Mouse (Mus musculus): Measurements from ENCODE around the gene Pcdh19. TPM values are rescaled to one million over a fixed set of nuclear protein-coding genes. Genes with fewer than 3 reads are reported as not detected.

Gene Pcdh19
- total RNA-seq, 2 experiments from 2014 or later: 63.4 to 65.0 TPM

DNA sequence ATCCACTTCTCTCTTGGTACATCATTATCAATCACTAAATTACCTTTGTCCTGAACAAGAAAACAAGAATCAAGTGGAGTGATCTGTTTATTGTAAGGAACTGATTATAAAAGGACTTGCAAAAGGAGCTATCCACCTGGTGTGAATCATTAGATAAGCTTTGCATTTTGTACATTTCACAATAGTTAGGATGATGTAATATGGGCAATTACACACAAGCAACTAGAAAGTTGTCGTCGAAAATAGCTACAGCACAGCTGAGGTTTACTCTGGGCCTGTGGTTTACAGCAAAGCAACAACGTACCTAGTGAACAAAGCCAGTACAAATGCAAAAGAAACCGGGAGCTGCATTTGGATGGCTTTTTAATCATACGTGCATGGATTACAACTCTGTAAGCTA, 28.7 kb downstream of the Pcdh19 start:
- no peak for DNase-seq (ENCODE audit: low spot score in 2 of 2)

DNA sequence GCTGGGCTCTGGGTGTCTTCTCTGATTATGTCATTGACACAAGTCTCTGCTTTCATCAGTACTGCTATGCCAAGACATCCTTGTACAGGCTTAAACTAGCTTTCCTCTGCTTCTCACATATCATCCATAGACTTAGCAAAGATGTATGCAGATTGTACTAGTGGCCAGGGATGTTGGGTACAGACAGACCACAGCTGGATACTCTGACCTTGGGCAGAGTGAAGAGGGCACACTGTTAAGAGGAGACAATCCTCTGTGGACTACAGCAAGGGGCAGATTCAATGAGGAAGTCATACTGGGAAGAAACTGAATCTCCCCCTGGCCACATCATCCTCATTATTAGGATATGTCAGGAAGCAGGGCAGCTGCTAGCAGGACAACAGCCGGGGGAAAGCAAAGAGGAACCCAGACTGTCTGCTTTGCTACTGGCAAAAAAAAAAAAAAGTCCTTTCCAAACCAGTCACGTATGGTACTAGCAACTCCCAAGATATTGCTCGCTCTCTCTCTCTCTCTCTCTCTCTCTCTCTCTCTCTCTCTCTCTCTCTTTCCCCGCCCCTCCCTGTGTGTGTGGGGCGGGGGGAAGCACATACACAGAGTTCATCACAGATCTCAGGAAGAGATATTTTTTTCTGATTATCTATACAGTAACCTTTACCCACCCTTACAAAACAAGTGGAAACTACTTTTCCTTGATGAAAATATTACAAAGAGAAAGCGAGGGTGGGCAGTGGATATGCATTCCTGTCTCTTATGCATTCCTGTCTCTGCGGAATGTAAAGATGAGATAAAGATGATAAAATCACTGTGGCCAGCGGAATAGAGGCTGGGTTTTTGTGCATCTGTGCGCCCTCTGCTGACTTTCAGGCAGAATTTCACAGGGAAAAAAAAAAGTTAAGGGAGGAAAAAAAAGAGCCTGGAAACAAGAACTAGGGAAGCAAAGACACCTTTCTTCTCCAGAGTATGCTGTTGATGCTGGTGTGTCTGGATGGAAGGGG, 31.2 kb downstream of the Pcdh19 start:
- DNase-seq (ENCODE audit: low spot score in 2 of 2): peak in 1 of 2 experiments; percentile 22

GRCm38 (mm10) chrX:133655876-133656538, 32.8 kb downstream of the Pcdh19 start:
- no peak for DNase-seq (ENCODE audit: low spot score in 2 of 2)

DNA sequence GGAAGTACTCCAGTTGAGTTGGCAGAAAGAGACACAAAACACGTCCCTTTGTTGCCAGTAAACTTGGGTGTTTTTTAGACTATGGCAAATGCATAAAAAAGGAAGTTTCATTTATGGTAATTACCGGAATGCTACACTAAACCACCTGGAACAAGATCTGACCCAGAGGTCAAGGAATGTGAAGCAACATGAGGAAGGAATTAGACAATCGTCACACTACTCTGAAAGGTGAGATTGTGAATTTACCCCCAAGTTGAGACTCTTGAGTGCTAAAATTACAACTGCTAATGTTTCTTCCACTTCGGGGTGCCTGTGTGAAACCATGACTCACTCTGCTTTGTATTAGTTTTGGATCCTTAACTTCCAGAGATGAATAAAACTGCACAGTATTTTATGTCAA, 33.6 kb downstream of the Pcdh19 start:
- no peak for DNase-seq (ENCODE audit: low spot score in 2 of 2)

DNA sequence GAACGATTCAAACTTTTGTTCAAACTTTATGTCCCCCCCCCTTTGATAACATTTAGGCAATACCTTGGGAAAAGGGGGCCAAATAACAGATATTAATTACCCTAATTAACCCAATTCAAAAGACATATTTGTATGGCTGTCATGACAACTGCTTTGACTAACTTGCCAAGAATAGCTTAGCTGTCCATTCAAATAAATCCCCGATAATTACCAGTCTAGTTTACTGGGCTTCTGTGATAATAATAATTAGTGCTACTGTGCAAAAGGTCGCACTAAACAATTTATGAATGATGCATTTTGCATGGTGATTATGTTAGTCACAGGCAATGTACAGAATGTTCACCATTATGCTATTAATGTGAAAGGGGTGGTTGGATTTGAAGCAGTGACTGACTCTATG, 35.7 kb downstream of the Pcdh19 start:
- no peak for DNase-seq (ENCODE audit: low spot score in 2 of 2)

DNA sequence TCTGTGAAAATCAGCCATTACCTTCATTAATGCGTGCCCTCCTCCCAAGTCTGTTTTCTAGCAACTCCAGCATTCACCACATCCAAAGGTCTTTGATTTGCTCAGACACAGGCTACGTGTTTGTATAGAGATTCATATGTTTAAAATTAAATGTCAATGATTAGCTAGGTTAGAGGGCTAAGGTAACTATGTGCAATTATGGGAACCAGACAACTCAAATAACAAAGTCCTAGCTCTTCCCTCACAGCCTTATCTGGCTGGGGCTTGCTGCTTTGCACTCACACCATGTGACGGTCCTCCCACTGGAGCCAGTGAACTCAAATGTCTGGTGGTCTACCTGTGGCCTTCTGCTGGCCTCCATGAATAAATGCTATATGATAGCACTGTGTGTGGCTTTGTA, 38.4 kb downstream of the Pcdh19 start:
- no peak for DNase-seq (ENCODE audit: low spot score in 2 of 2)

DNA sequence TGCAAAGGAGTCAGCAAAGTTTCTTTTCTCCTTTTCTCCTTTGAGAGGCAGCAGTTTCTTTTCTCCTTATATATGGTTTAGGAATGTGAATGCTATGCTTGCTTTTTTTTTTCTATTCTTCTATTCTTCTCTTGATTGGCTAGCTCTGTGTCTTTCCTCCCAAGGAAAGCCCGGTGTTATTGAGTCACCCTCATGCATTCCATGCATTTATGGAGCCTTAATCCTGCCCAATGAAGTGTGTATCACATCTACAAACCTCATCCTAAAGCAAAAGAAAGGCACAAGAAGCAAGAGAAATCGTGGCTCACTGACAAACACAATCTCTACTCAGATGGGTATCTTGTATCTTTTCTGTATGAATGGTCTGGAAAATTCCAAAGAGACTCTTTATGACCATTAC, 41.0 kb downstream of the Pcdh19 start:
- no peak for DNase-seq (ENCODE audit: low spot score in 2 of 2)

GRCm38 (mm10) chrX:133639445-133639844, 49.3 kb downstream of the Pcdh19 start:
- no peak for DNase-seq (ENCODE audit: low spot score in 2 of 2)

- no peak for DNase-seq (ENCODE audit: low spot score in 2 of 2)
Observed at GRCm38 (mm10) chrX:133629538-133629937, 59.2 kb downstream of the Pcdh19 start.

GRCm38 (mm10) chrX:133618222-133618621, 70.6 kb downstream of the Pcdh19 start:
- no peak for DNase-seq (ENCODE audit: low spot score in 2 of 2)

GRCm38 (mm10) chrX:133605828-133606227, 83.0 kb downstream of the Pcdh19 start:
- no peak for DNase-seq (ENCODE audit: low spot score in 2 of 2)

DNA sequence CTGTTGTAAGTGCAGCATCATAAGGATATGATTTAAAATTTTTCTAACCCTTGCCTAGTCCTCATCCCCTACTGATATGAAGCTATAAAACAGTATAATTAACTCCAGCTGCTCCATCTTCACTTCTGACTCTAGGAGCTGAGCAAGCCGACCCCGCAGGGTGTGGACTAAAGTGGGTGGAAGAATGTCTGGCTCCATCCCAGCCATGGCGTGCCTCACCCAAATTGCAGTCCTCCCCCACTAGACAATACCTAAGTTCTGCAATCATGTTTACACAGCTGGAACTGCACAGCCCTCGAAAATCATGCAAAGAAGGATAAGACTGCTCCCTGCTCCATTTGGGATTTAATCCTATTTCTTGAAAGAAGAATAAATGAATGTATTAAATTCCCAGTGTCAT, 84.5 kb downstream of the Pcdh19 start:
- DNase-seq (ENCODE audit: low spot score in 2 of 2): no peak

DNA sequence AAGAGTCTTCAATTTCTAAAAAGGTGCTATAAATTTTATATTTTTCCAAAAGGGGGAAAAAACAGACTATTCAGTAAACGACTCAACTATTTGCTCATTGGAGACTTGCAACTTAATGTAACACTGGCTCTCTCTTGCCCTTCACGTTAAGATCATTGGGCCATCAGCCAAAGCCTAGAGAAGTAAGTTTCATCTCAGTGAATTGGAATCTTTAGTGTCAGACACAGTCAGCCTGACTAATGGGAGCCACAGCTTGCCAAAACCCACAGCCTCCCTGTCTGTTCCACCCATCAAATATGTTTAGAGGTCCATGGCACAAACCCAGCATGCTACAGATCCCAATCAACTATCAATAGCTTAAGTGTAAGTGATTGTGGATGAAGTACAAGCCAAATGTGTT, 86.7 kb downstream of the Pcdh19 start:
- DNase-seq (ENCODE audit: low spot score in 2 of 2): no peak

- DNase-seq (ENCODE audit: low spot score in 2 of 2): no peak
Observed at GRCm38 (mm10) chrX:133601658-133602057, 87.1 kb downstream of the Pcdh19 start.

DNA sequence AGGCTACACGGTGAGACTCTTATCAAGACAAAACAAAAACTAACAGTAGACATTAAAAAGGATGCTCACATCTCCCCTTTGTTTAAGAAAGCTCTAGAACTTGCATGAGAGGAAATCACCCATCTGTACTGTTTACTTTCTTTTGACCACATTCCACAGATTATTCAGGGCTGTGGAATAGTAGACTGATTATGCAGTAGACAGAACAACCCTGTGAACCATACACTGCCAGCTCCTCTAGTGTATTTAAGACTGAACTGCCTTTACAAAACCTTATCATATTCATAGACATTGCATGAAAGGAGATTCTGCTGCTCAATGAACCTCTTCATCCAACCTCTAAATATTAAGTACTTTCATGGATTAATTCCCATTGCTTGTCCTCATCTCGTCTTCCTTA, 87.6 kb downstream of the Pcdh19 start:
- DNase-seq (ENCODE audit: low spot score in 2 of 2): no peak

DNA sequence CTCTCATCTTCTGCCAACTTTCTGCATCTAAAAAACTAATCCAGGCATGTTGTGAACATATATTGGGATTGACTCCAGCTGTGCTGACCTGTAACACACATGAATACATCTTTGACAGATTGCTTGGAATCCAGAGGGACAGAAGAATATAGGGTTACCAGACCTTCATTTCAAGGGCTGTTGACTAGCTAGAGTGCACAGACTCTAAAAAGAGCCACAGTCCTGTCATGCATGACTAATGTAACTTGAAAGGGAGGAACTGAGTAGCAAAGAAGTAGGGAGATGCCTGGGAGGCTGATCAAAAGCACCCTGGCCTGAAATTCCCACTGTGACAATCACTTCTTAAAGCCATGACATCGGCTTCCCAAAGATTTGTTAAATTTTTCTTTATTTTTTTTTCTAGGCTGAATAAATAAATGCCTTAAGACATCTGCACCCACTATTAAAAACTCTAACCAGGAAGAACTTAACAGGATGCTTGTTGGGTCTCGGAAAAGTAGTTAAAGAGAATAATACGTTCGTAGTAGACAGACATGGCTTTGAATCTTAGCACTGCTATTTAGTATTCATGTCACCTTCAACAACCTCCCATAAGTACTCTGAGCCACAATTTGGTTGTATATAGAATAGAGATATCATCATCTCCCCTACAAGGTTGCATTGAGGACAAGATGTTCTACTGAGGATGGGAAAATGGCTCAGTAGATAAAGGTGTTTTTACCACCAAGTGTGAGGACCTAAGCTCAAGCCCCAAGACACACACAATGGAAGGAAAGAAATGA, 113.0 kb downstream of the Pcdh19 start:
- DNase-seq (ENCODE audit: low spot score in 2 of 2): no peak

DNA sequence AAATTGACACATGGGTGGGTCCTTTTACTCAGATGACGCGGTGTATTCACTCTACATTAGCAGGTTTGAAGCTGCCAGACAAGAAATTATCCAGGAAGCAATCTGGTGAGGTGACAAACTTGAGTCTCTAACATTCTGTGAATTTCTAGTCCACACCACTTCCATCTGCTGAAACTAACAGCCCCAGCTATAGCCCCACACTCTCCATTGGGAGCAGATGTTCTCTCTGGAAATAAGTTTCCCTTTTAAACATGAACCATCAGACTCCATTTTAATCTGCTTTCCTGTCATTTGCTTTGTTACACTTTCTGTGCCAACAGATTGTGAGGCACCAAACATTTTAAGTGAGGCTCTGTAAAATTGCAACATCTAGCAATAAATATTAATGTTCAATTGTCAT, 123.4 kb downstream of the Pcdh19 start:
- DNase-seq (ENCODE audit: low spot score in 2 of 2): peak in 1 of 2 experiments; percentile 10

All from layer of hippocampus, postnatal 14 days (tissue).